Comparison of ENCODE assay signal across 7 mouse cellular contexts in genomic region chr9:96631389-96632072, GRCm38 (mm10). TPM values are rescaled to one million over a fixed set of nuclear protein-coding genes. Genes with fewer than 3 reads are reported as not detected.
DNase-seq lines count a peak whose midpoint lies in the region; ATAC-seq lines count a peak whose summit lies in the region.

Gene Rasa2 (minus strand): TSS chr9:96631617.

- H3K36me3 ChIP-seq in embryonic facial prominence, embryonic 10.5 days (replicated peaks), result no peaks in the 10 kb centered on the region
- no peaks in the 10 kb centered on the region for H3K36me3 ChIP-seq in limb, embryonic 11.5 days (ENCODE audit: control insufficient read depth, insufficient read depth, low read length)
- H3K36me3 ChIP-seq in midbrain, embryonic 14.5 days (ENCODE audit: control insufficient read depth, insufficient read depth, low read length), result no peaks in the 10 kb centered on the region

- no peaks in the 10 kb centered on the region for H3K9me3 ChIP-seq in embryonic facial prominence, embryonic 10.5 days
- no peaks in the 10 kb centered on the region for H3K9me3 ChIP-seq in limb, embryonic 11.5 days (ENCODE audit: control insufficient read depth, low read length)
- no peaks in the 10 kb centered on the region for H3K9me3 ChIP-seq in midbrain, embryonic 14.5 days (ENCODE audit: control insufficient read depth, low read length)

- peak within 1 kb of the TSS; percentile 99 for H3K27ac ChIP-seq in embryonic facial prominence, embryonic 10.5 days (replicated peaks)
- H3K27ac ChIP-seq in limb, embryonic 11.5 days (replicated peaks; ENCODE audit: low read depth, low read length), result peak within 1 kb of the TSS; percentile 98
- H3K27ac ChIP-seq in midbrain, embryonic 14.5 days (replicated peaks; ENCODE audit: low read depth, low read length), result peak within 1 kb of the TSS; percentile 97

- H3K4me2 ChIP-seq in limb, embryonic 11.5 days (ENCODE audit: low read depth, severe bottlenecking), result peak within 1 kb of the TSS; percentile 87
- H3K4me2 ChIP-seq in midbrain, embryonic 14.5 days (ENCODE audit: low read length), result peak within 1 kb of the TSS; percentile 74

- H3K9ac ChIP-seq in limb, embryonic 11.5 days (ENCODE audit: low read length), result peak within 1 kb of the TSS; percentile 96
- peak within 1 kb of the TSS; percentile 96 for H3K9ac ChIP-seq in midbrain, embryonic 14.5 days (replicated peaks; ENCODE audit: low read length)

- DNase-seq in adrenal gland, postnatal 10 days, result peak; percentile 96
- DNase-seq in embryonic facial prominence, embryonic 10.5 days (ENCODE audit: low spot score), result peak; percentile 95
- DNase-seq in kidney, adult 18-20 months, result peak; percentile 95
- DNase-seq in limb, embryonic 11.5 days (ENCODE audit: low spot score), result peak; percentile 94
- DNase-seq in midbrain, embryonic 14.5 days, result peak; percentile 93
- DNase-seq in spleen, adult 18-20 months, result peak; percentile 89 to 95

- peaks cover 22% of the 10 kb centered on the region for H3K27me3 ChIP-seq in embryonic facial prominence, embryonic 10.5 days (replicated peaks; ENCODE audit: low read depth, poor library complexity, severe bottlenecking)
- H3K27me3 ChIP-seq in limb, embryonic 11.5 days (ENCODE audit: control insufficient read depth, insufficient read depth, low read length), result no peaks in the 10 kb centered on the region
- H3K27me3 ChIP-seq in midbrain, embryonic 14.5 days (ENCODE audit: control insufficient read depth, insufficient read depth, low read length), result no peaks in the 10 kb centered on the region

- H3K4me3 ChIP-seq in embryonic facial prominence, embryonic 10.5 days, result peak within 1 kb of the TSS; percentile 94
- peak within 1 kb of the TSS; percentile 76 for H3K4me3 ChIP-seq in limb, embryonic 11.5 days (ENCODE audit: low read depth, low read length)
- peak within 1 kb of the TSS; percentile 90 for H3K4me3 ChIP-seq in midbrain, embryonic 14.5 days (replicated peaks; ENCODE audit: low read depth, low read length)

- peak; percentile 83 for ATAC-seq in granulocyte monocyte progenitor cell, adult 5-6 weeks (replicated peaks; ENCODE audit: poor library complexity, severe bottlenecking)
- peak; percentile 97 for ATAC-seq in limb, embryonic 11.5 days (ENCODE audit: insufficient number of reproducible peaks, low FRiP score, low TSS enrichment, low read depth)
- peak; percentile 98 for ATAC-seq in midbrain, embryonic 14.5 days (ENCODE audit: low FRiP score, low TSS enrichment)

- H3K4me1 ChIP-seq in embryonic facial prominence, embryonic 10.5 days, result peaks cover 37% of the 10 kb centered on the region
- H3K4me1 ChIP-seq in limb, embryonic 11.5 days (ENCODE audit: control insufficient read depth, insufficient read depth, low read length), result peaks cover 10% of the 10 kb centered on the region
- no peaks in the 10 kb centered on the region for H3K4me1 ChIP-seq in midbrain, embryonic 14.5 days (ENCODE audit: control insufficient read depth, insufficient read depth, low read length)

- WGBS in embryonic facial prominence, embryonic 10.5 days, result 3% methylated on average over 51 of the region's 52 CpGs
- WGBS in limb, embryonic 11.5 days, result 3% methylated on average over 38 of the region's 52 CpGs
- 4% methylated on average over 40 of the region's 52 CpGs for WGBS in midbrain, embryonic 14.5 days

RNA-seq across cellular contexts. Expression of gene Rasa2, which starts in this region (rescaled TPM):
- total RNA-seq in adrenal gland, postnatal 10 days (2021), result 10 to 100 TPM; 10.7 to 11.9 TPM
- 15.3 and 15.8 TPM in 2 replicates for polyA plus RNA-seq in embryonic facial prominence, embryonic 10.5 days (2016; fragmentation: Nextera tagmentation; extraction: Ambion mirVana)
- 16.3 and 18.3 TPM in 2 replicates for total RNA-seq in granulocyte monocyte progenitor cell, adult 5-6 weeks (2014; fragmentation: Nextera tagmentation)
- 21.9 and 25.5 TPM in 2 replicates for total RNA-seq in granulocyte monocyte progenitor cell, adult 5-6 weeks (2017)
- 20.1 and 20.6 TPM in 2 replicates for polyA plus RNA-seq in limb, embryonic 11.5 days (2014; fragmentation: Nextera tagmentation; extraction: Ambion mirVana)
- 15.7 and 17.9 TPM in 2 replicates for polyA plus RNA-seq in midbrain, embryonic 14.5 days (2014; fragmentation: Nextera tagmentation; extraction: Ambion mirVana)

Comparison
In these comparisons a context has a peak if more than half of its experiments do, and no peak if none do; other contexts are left out.
1. Peak in every context shown above with its lines: DNase-seq, ATAC-seq, H3K4me3 ChIP-seq and H3K27ac ChIP-seq.